Mouse (Mus musculus) brown adipose tissue, adult 24 weeks (tissue): ENCODE results near the gene Vil1. TPM values are rescaled to one million over a fixed set of nuclear protein-coding genes. Genes with fewer than 3 reads are reported as not detected.
"Not testable (repeated sequence)": the region's sequence is repeated elsewhere in the genome, so short reads cannot be mapped to it uniquely, and the experiment has no call there.

Experiments used
- H3K27ac ChIP-seq: fragments of 200-500 bp; replicated peaks from 2 replicates; pipeline ENCODE4 v1.5.1; 2012; ENCODE audit warnings: low read depth, mild to moderate bottlenecking, low read length
- H3K4me1 ChIP-seq: fragments of 200-500 bp; 2 replicates; pipeline ENCODE4 v1.6.1; 2012; ENCODE audit warnings: low read length, mixed read lengths; ENCODE audit not compliant: control insufficient read depth, insufficient read depth, insufficient read length
- H3K4me3 ChIP-seq: fragments of 200-500 bp; 2 replicates; pipeline ENCODE4 v1.5.1; 2012; ENCODE audit warnings: low read depth, mild to moderate bottlenecking, low read length, moderate library complexity; ENCODE audit not compliant: insufficient read depth
- polyA plus RNA-seq: library from polyadenylated mRNA; stranded (reverse); fragments of >200 nt; gene quantifications from 2 replicates; pipeline ENCODE4 v1.2.4, GENCODE M21; 2012; ENCODE audit not compliant: missing spikeins, insufficient read depth, insufficient read length

Vil1 gene
- polyA plus RNA-seq, 1 experiment: 1.1 TPM

- Histone ChIP-seq H3K4me1 (peaks cover 5% of the 10 kb centered on the region; the same call in 1 of the 2 replicates), H3K4me3 (peak overlapping the region; percentile 99), H3K27ac (no peak overlapping the region; the same call in 1 of the 2 replicates)
Measured at GRCm38 (mm10) chr1:74393010-74393409, 16.2 kb upstream of the Vil1 start.

GRCm38 (mm10) chr1:74393697-74394096 is 15.5 kb upstream of the Vil1 start:
- Histone ChIP-seq H3K4me3 (no peak overlapping the region), H3K27ac (no peak overlapping the region), H3K4me1 (peaks cover 5% of the 10 kb centered on the region; the same call in 1 of the 2 replicates)

GRCm38 (mm10) chr1:74394311-74394710 is 14.9 kb upstream of the Vil1 start:
- Histone ChIP-seq H3K4me1 (peaks cover 5% of the 10 kb centered on the region; the same call in 1 of the 2 replicates), H3K27ac (no peak overlapping the region), H3K4me3 (no peak overlapping the region)

- H3K27ac ChIP-seq: no peak overlapping the region
- H3K4me1 ChIP-seq: peaks cover under 1% of the 10 kb centered on the region; the same call in 1 of the 2 replicates
- no peak overlapping the region for H3K4me3 ChIP-seq
Measured at GRCm38 (mm10) chr1:74394858-74395257, 14.3 kb upstream of the Vil1 start.

GRCm38 (mm10) chr1:74395290-74395689 is 13.9 kb upstream of the Vil1 start:
- Histone ChIP-seq H3K4me1 (no peaks in the 10 kb centered on the region; the same call in 1 of the 2 replicates), H3K4me3 (no peak overlapping the region), H3K27ac (no peak overlapping the region)

GRCm38 (mm10) chr1:74396456-74397222 is 12.5 kb upstream of the Vil1 start:
- peak overlapping the region; percentile 92 for H3K27ac ChIP-seq
- peak overlapping the region; percentile 53 for H3K4me3 ChIP-seq
- H3K4me1 ChIP-seq: not testable (repeated sequence)

- Histone ChIP-seq H3K4me1 (no peaks in the 10 kb centered on the region; the same call in 1 of the 2 replicates), H3K27ac (peak overlapping the region; percentile 92), H3K4me3 (peak overlapping the region; percentile 60)
Measured at GRCm38 (mm10) chr1:74397268-74397918, 11.8 kb upstream of the Vil1 start.

GRCm38 (mm10) chr1:74397919-74398451 is 11.2 kb upstream of the Vil1 start:
- Histone ChIP-seq H3K27ac (peak overlapping the region; percentile 91), H3K4me1 (no peaks in the 10 kb centered on the region; the same call in 1 of the 2 replicates), H3K4me3 (peak overlapping the region; percentile 60)

- H3K4me1 ChIP-seq: no peaks in the 10 kb centered on the region
Measured at GRCm38 (mm10) chr1:74400531-74400930, 8.6 kb upstream of the Vil1 start.

GRCm38 (mm10) chr1:74401015-74401702 is 8.0 kb upstream of the Vil1 start:
- H3K27ac ChIP-seq: no peak overlapping the region
- H3K4me3 ChIP-seq: no peak overlapping the region

More at GRCm38 (mm10) chr1:74400531-74400930, 8.6 kb upstream of the Vil1 start:
- Histone ChIP-seq H3K4me3 (no peak overlapping the region), H3K27ac (no peak overlapping the region)

GRCm38 (mm10) chr1:74404206-74404605 is 5.0 kb upstream of the Vil1 start:
- H3K4me1 ChIP-seq: no peaks in the 10 kb centered on the region
- no peak overlapping the region for H3K27ac ChIP-seq
- no peak overlapping the region for H3K4me3 ChIP-seq

More at GRCm38 (mm10) chr1:74401015-74401702, 8.0 kb upstream of the Vil1 start:
- no peaks in the 10 kb centered on the region for H3K4me1 ChIP-seq

- Histone ChIP-seq H3K27ac (no peak overlapping the region), H3K4me1 (no peaks in the 10 kb centered on the region), H3K4me3 (no peak overlapping the region)
Measured at GRCm38 (mm10) chr1:74411753-74412325, 2.7 kb downstream of the Vil1 start.

GRCm38 (mm10) chr1:74412711-74413110 is 3.5 kb downstream of the Vil1 start:
- Histone ChIP-seq H3K4me1 (no peaks in the 10 kb centered on the region), H3K27ac (no peak overlapping the region), H3K4me3 (no peak overlapping the region)

GRCm38 (mm10) chr1:74415143-74415542 is 6.0 kb downstream of the Vil1 start:
- no peaks in the 10 kb centered on the region for H3K4me1 ChIP-seq

More at GRCm38 (mm10) chr1:74415143-74415542, 6.0 kb downstream of the Vil1 start:
- H3K27ac ChIP-seq: no peak overlapping the region
- H3K4me3 ChIP-seq: no peak overlapping the region
